Mouse (Mus musculus): ENCODE data around the gene Pon3.

GRCm38 (mm10) chr6:5280576-5281305 is 24.7 kb upstream of the Pon3 start:
- TF ChIP-seq CTCF (IDR thresholded peaks at IDR 0.05; ENCODE audit: borderline replicate concordance, extremely low read depth, insufficient read depth, insufficient read length) (no peak), POLR2A (IDR thresholded peaks at IDR 0.05; ENCODE audit: borderline replicate concordance, extremely low read depth, insufficient read depth, insufficient read length, poor library complexity, severe bottlenecking) (no peak)
